Mouse (Mus musculus): ENCODE data around the gene Sf3b6. TPM values are rescaled to one million over a fixed set of nuclear protein-coding genes. Genes with fewer than 3 reads are reported as not detected.

The Sf3b6 gene
- total and polyA plus RNA-seq, 2 experiments from 2014 or later: 117 to 326 TPM

- Histone ChIP-seq H3K27ac (ENCODE audit: low read depth, low read length) (no peak overlapping the region), H3K4me3 (ENCODE audit: low read depth, low read length) (peak overlapping the region; percentile 79), H3K4me1 (ENCODE audit: insufficient read depth) (no peaks in the 10 kb centered on the region), H3K36me3 (ENCODE audit: insufficient read depth) (no peaks in the 10 kb centered on the region), H3K9me3 (ENCODE audit: low read length) (no peaks in the 10 kb centered on the region), H3K9ac (peak overlapping the region; percentile 68), H3K27me3 (ENCODE audit: insufficient read depth, low read length) (no peaks in the 10 kb centered on the region), H3K4me2 (ENCODE audit: low read depth) (peak overlapping the region; percentile 91)
- ATAC-seq (no peak), DNase-seq (no peak)
- WGBS: 2% methylated on average over 11 of the region's 11 CpGs
- TF ChIP-seq CTCF (IDR thresholded peaks at IDR 0.05; ENCODE audit: low read depth): no peak
Measured at GRCm38 (mm10) chr12:4840741-4841140, 23.4 kb downstream of the Sf3b6 start.

- WGBS: 2% methylated on average over 31 of the region's 37 CpGs
- ATAC-seq: peak; percentile 46
Measured at GRCm38 (mm10) chr12:4841392-4841887, 24.1 kb downstream of the Sf3b6 start, which contains the start of gene Fkbp1b. Gene Fkbp1b, minus strand, starts transcription at chr12:4841591.

DNA sequence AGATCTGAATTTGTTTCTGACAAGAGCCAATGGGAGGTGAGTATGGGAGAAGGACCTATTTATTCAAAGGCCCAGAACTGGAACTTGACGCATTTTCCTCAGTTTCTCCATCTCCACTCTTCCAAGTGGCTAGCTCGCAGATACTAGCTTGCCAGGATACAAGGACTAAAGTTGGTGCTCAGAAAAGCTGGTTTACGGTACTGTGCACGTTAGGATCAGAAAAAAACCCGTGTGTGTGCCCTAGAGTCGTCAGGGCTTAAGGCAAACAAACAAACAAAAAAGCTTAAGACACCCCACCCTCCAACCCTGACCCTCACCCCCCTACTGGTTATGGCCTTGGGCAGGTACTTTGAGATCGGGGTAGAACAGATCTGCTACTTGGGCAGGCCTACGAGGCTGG, 25.1 kb downstream of the Sf3b6 start:
- 91% methylated on average over 8 of the region's 8 CpGs for WGBS
- Histone ChIP-seq H3K4me2 (ENCODE audit: low read depth) (0 out of 2 replicates have a peak overlapping the region, but pooled peaks have one; percentile 68), H3K27ac (ENCODE audit: low read depth, low read length) (no peak overlapping the region), H3K4me3 (ENCODE audit: low read depth, low read length) (no peak overlapping the region), H3K4me1 (ENCODE audit: insufficient read depth) (no peaks in the 10 kb centered on the region), H3K27me3 (ENCODE audit: insufficient read depth, low read length) (no peaks in the 10 kb centered on the region), H3K36me3 (ENCODE audit: insufficient read depth) (no peaks in the 10 kb centered on the region), H3K9ac (no peak overlapping the region), H3K9me3 (ENCODE audit: low read length) (no peaks in the 10 kb centered on the region)
- no peak for DNase-seq
- TF ChIP-seq CTCF (IDR thresholded peaks at IDR 0.05; ENCODE audit: low read depth): no peak
- ATAC-seq: no peak

More at GRCm38 (mm10) chr12:4841392-4841887, 24.1 kb downstream of the Sf3b6 start, which contains the start of gene Fkbp1b:
- no peaks in the 10 kb centered on the region for H3K36me3 ChIP-seq (ENCODE audit: insufficient read depth)
- peak within 1 kb of the TSS; percentile 91 for H3K4me2 ChIP-seq (ENCODE audit: low read depth)
- peak; percentile 45 for DNase-seq
- H3K4me1 ChIP-seq (ENCODE audit: insufficient read depth): no peaks in the 10 kb centered on the region
- H3K9ac ChIP-seq: peak within 1 kb of the TSS; percentile 68
- no peaks in the 10 kb centered on the region for H3K9me3 ChIP-seq (ENCODE audit: low read length)
- H3K4me3 ChIP-seq (ENCODE audit: low read depth, low read length): peak within 1 kb of the TSS; percentile 79
- H3K27me3 ChIP-seq (ENCODE audit: insufficient read depth, low read length): no peaks in the 10 kb centered on the region
- TF ChIP-seq CTCF (IDR thresholded peaks at IDR 0.05; ENCODE audit: low read depth): no peak
- H3K27ac ChIP-seq (ENCODE audit: low read depth, low read length): no peak within 1 kb of the TSS

GRCm38 (mm10) chr12:4842890-4843597, 25.7 kb downstream of the Sf3b6 start, which contains the start of gene Wdcp:
Gene Wdcp, plus strand, starts transcription at chr12:4843303.
- Histone ChIP-seq H3K27me3 (ENCODE audit: insufficient read depth, low read length) (no peaks in the 10 kb centered on the region), H3K27ac (ENCODE audit: low read depth, low read length) (no peak within 1 kb of the TSS), H3K4me2 (ENCODE audit: low read depth) (peak within 1 kb of the TSS; percentile 91), H3K9ac (peak within 1 kb of the TSS; percentile 46), H3K4me3 (ENCODE audit: low read depth, low read length) (peak within 1 kb of the TSS; percentile 70), H3K4me1 (ENCODE audit: insufficient read depth) (no peaks in the 10 kb centered on the region), H3K9me3 (ENCODE audit: low read length) (no peaks in the 10 kb centered on the region), H3K36me3 (ENCODE audit: insufficient read depth) (no peaks in the 10 kb centered on the region)
- under 1% methylated on average over 30 of the region's 30 CpGs for WGBS
- TF ChIP-seq CTCF (IDR thresholded peaks at IDR 0.05; ENCODE audit: low read depth): no peak
- peak; percentile 92 for DNase-seq
- ATAC-seq: peak; percentile 93

DNA sequence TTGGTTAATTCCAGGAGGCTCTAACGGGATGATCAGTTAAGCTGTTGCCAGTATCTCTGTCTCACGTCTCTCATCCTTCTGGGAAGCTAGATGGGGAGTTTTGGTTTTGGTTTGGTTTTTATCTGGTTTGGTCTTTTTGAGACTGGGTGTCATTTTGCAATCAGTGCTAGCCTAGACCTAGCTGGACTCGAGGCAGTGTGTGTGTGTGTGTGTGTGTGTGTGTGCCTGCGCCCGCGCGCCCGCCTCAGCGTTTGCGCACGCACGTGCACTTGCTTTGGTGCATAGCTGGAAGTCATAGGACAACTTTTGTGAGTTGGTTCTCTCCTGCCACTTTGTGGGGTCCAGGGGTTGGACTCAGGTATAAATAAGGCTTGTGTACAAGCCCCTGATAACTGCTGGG, 26.4 kb downstream of the Sf3b6 start:
- TF ChIP-seq CTCF (IDR thresholded peaks at IDR 0.05; ENCODE audit: low read depth): no peak
- DNase-seq (no peak), ATAC-seq (peak; percentile 36)
- H3K27me3 ChIP-seq (ENCODE audit: insufficient read depth, low read length): no peaks in the 10 kb centered on the region
- H3K4me1 ChIP-seq (ENCODE audit: insufficient read depth): no peaks in the 10 kb centered on the region
- no peaks in the 10 kb centered on the region for H3K9me3 ChIP-seq (ENCODE audit: low read length)
- H3K36me3 ChIP-seq (ENCODE audit: insufficient read depth): no peaks in the 10 kb centered on the region
- WGBS: 0% methylated on average over 12 of the region's 12 CpGs
- peak overlapping the region; percentile 68 for H3K4me2 ChIP-seq (ENCODE audit: low read depth)
- H3K4me3 ChIP-seq (ENCODE audit: low read depth, low read length): peak overlapping the region; percentile 70
- no peak overlapping the region for H3K27ac ChIP-seq (ENCODE audit: low read depth, low read length)
- H3K9ac ChIP-seq: peak overlapping the region; percentile 46

DNA sequence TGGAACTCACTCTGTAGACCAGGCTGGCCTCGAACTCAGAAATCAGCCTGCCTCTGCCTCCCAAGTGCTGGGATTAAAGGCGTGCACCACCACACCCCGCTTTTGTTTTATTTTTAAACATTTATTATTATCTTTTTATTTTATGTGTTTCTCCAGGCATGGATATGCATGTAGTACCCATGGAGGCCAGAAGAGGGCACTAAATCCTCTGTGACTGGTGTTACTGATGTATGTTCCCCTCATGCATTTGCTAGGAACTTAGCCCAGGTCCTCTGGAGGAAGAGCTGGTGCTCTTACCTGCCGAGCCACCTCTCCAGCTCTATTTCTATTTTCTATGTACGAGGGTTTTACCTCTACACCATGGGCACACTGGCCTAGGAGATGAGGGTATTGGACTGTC, 38.8 kb downstream of the Sf3b6 start:
- Histone ChIP-seq H3K9me3 (ENCODE audit: low read length) (no peaks in the 10 kb centered on the region), H3K9ac (no peak overlapping the region), H3K36me3 (ENCODE audit: insufficient read depth) (0 out of 2 replicates have a peak, but pooled peaks cover 5% of the 10 kb centered on the region), H3K27ac (ENCODE audit: low read depth, low read length) (no peak overlapping the region), H3K4me1 (ENCODE audit: insufficient read depth) (no peaks in the 10 kb centered on the region), H3K4me3 (ENCODE audit: low read depth, low read length) (no peak overlapping the region), H3K4me2 (ENCODE audit: low read depth) (no peak overlapping the region), H3K27me3 (ENCODE audit: insufficient read depth, low read length) (no peaks in the 10 kb centered on the region)
- DNase-seq (no peak), ATAC-seq (no peak)
- TF ChIP-seq CTCF (IDR thresholded peaks at IDR 0.05; ENCODE audit: low read depth): peak; percentile 35
- 97% methylated on average over 5 of the region's 5 CpGs for WGBS

DNA sequence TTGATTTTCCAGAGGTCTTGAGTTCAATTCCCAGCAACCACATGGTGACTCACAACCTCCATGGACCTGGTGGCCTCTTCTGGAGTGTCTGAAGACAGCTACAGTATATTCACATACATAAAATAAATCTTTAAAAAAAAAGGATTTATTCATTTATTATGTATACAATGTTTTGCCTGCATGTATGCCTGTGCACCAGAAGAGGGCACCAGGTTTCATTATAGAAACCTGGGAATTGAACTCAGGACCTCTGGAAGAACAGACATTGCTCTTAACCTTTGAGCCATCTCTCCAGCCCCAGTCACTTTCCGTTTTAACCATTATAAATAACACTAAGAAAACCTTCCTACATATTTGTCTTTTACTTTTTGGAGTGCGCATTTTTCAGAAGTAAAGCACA, 39.5 kb downstream of the Sf3b6 start:
- H3K27me3 ChIP-seq (ENCODE audit: insufficient read depth, low read length): no peaks in the 10 kb centered on the region
- ATAC-seq (no peak), DNase-seq (no peak)
- no peak overlapping the region for H3K4me3 ChIP-seq (ENCODE audit: low read depth, low read length)
- H3K36me3 ChIP-seq (ENCODE audit: insufficient read depth): no peaks in the 10 kb centered on the region
- no peak overlapping the region for H3K4me2 ChIP-seq (ENCODE audit: low read depth)
- H3K9ac ChIP-seq: no peak overlapping the region
- TF ChIP-seq CTCF (IDR thresholded peaks at IDR 0.05; ENCODE audit: low read depth): peak; percentile 10; the same call in 1 of the 2 replicates
- H3K4me1 ChIP-seq (ENCODE audit: insufficient read depth): no peaks in the 10 kb centered on the region
- no peaks in the 10 kb centered on the region for H3K9me3 ChIP-seq (ENCODE audit: low read length)
- no peak overlapping the region for H3K27ac ChIP-seq (ENCODE audit: low read depth, low read length)
- WGBS: 95% methylated on average over 2 of the region's 2 CpGs

Data from forebrain, postnatal 0 days (tissue).